Mouse (Mus musculus) E14TG2a.4 (cell line): ENCODE data around the gene Mrps2.

Source experiments
- CTCF ChIP-seq: conservative IDR thresholded peaks from 2 replicates; pipeline ENCODE4 v1.5.1; 2014; ENCODE audit warnings: low read length
- NANOG ChIP-seq: IDR thresholded peaks from 2 replicates; pipeline ENCODE4 v1.6.1; 2014; ENCODE audit warnings: borderline replicate concordance, low read length, mixed read lengths

DNA sequence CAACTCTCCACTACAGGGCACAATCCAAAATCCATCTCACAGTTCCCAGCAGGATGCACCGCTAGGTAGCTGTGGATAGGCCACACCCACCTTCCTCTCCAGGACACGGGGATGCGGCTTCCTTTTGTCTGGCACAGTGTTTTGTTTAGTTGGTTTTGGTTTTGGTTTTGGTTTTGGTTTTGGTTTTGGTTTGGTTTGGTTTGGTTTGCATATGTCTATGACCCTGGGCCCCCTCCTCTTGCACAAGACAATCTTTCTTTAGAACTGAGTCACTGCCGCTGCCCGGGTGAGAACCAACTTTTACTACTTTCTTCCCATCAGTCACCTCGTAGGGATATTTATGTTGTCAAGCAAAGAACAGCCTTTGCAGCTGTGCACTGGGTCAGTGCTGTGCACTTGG is 27.0 kb upstream of the Mrps2 start:
- TF ChIP-seq NANOG (no peak), CTCF (no peak)
